Mouse (Mus musculus): Measurements from ENCODE around the gene Ryr2.

GRCm38 (mm10) chr13:11868056-11868455, 238.7 kb downstream of the Ryr2 start:
- TF ChIP-seq TCF12 (IDR thresholded peaks at IDR 0.05; ENCODE audit: low read depth, low read length): no peak
- TF ChIP-seq POLR2A (IDR thresholded peaks at IDR 0.05; ENCODE audit: low read depth, low read length): no peak
- TF ChIP-seq CTCF (conservative IDR thresholded peaks at IDR 0.05 in 1 of 2, IDR thresholded peaks at IDR 0.05 in 1 of 2; ENCODE audit: low read depth in 2 of 2, low read length in 2 of 2): no peak
- TF ChIP-seq ZNF384 (IDR thresholded peaks at IDR 0.05; ENCODE audit: low read depth, low read length): no peak
- no peak for TF ChIP-seq HCFC1 (IDR thresholded peaks at IDR 0.05; ENCODE audit: low read depth, low read length)
- TF ChIP-seq BHLHE40 (IDR thresholded peaks at IDR 0.05; ENCODE audit: low read depth, low read length): no peak
- TF ChIP-seq PAX5 (IDR thresholded peaks at IDR 0.05; ENCODE audit: low read length): no peak
- no peak for TF ChIP-seq NELFE (IDR thresholded peaks at IDR 0.05; ENCODE audit: low read depth, low read length)
- no peak for TF ChIP-seq EP300 (IDR thresholded peaks at IDR 0.05; ENCODE audit: low read length)
- no peak for TF ChIP-seq USF1 (IDR thresholded peaks at IDR 0.05; ENCODE audit: low read depth, low read length)
- no peak for TF ChIP-seq USF2 (conservative IDR thresholded peaks at IDR 0.05; ENCODE audit: low read depth, low read length)
- TF ChIP-seq ZC3H11A (IDR thresholded peaks at IDR 0.05; ENCODE audit: low read depth, low read length): no peak
- no peak for TF ChIP-seq ZKSCAN1 (IDR thresholded peaks at IDR 0.05; ENCODE audit: borderline replicate concordance, low read depth, low read length)
- TF ChIP-seq ETS1 (conservative IDR thresholded peaks at IDR 0.05; ENCODE audit: low read depth, low read length): no peak

Data from CH12.LX (cell line).